Mouse (Mus musculus): Measurements from ENCODE around the gene Tas2r134. TPM values are rescaled to one million over a fixed set of nuclear protein-coding genes. Genes with fewer than 3 reads are reported as not detected.

Gene Tas2r134
- polyA plus RNA-seq, 2 experiments = not detected

- no peaks in the 10 kb centered on the region for H3K36me3 ChIP-seq (replicated peaks; ENCODE audit: control insufficient read depth, insufficient read depth, low read depth)
- no peak overlapping the region for H3K9ac ChIP-seq (replicated peaks)
- H3K9me3 ChIP-seq (ENCODE audit: control insufficient read depth, low read length) = no peaks in the 10 kb centered on the region
- no peaks in the 10 kb centered on the region for H3K4me1 ChIP-seq (replicated peaks; ENCODE audit: control insufficient read depth in 2 of 2, insufficient read depth in 2 of 2, low read length in 1 of 2)
- no peak overlapping the region for H3K27ac ChIP-seq
- no peak overlapping the region for H3K4me2 ChIP-seq (ENCODE audit: low read depth)
- DNase-seq (ENCODE audit: low read depth in 3 of 3, low spot score in 3 of 3) (no peak), ATAC-seq (ENCODE audit: insufficient read depth) (no peak)
- H3K4me3 ChIP-seq (ENCODE audit: insufficient read depth in 1 of 2, low read depth in 2 of 2, low read length in 2 of 2) = no peak overlapping the region
- no peaks in the 10 kb centered on the region for H3K27me3 ChIP-seq (ENCODE audit: control insufficient read depth, insufficient read depth, low read length)
- no peak for TF ChIP-seq EP300 (IDR thresholded peaks at IDR 0.05; ENCODE audit: low read depth)
- TF ChIP-seq CTCF (IDR thresholded peaks at IDR 0.05; ENCODE audit: low read depth) = no peak
- WGBS (ENCODE audit: insufficient replicate concordance) = 41% methylated on average over 8 of the region's 8 CpGs
Measured at GRCm38 (mm10) chr2:51600873-51601272, 26.4 kb upstream of the Tas2r134 start.

DNA sequence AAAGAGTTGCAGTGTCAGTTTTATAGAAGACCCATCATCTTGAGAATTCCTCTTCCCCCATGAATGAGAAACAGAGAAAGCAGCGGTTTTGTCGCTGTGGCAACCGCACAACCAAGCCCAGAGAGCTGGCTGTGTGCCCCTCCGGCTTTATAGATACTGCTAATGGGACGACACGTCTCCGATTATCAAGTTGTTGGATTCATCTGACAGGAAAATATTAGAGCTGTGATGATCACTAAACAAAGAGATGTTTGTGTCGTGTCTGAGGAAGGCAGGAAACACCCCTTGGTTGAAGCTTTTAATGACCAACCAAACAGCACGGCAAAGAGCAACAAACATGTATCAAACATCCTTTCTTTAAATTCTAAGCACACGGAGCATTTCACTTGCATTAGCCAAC is 17.0 kb upstream of the Tas2r134 start:
- TF ChIP-seq EP300 (IDR thresholded peaks at IDR 0.05; ENCODE audit: low read depth) = no peak
- no peak for TF ChIP-seq CTCF (IDR thresholded peaks at IDR 0.05; ENCODE audit: low read depth)
- Histone ChIP-seq H3K36me3 (replicated peaks; ENCODE audit: control insufficient read depth, insufficient read depth, low read depth) (no peaks in the 10 kb centered on the region), H3K9me3 (ENCODE audit: control insufficient read depth, low read length) (no peaks in the 10 kb centered on the region), H3K27me3 (ENCODE audit: control insufficient read depth, insufficient read depth, low read length) (no peaks in the 10 kb centered on the region), H3K4me3 (ENCODE audit: insufficient read depth in 1 of 2, low read depth in 2 of 2, low read length in 2 of 2) (no peak overlapping the region), H3K27ac (no peak overlapping the region), H3K4me1 (replicated peaks; ENCODE audit: control insufficient read depth in 2 of 2, insufficient read depth in 2 of 2, low read length in 1 of 2) (no peaks in the 10 kb centered on the region), H3K9ac (replicated peaks) (no peak overlapping the region), H3K4me2 (ENCODE audit: low read depth) (no peak overlapping the region)
- WGBS (ENCODE audit: insufficient replicate concordance) = 54% methylated on average over 10 of the region's 10 CpGs
- ATAC-seq (ENCODE audit: insufficient read depth) = no peak
- DNase-seq (ENCODE audit: low read depth in 3 of 3, low spot score in 3 of 3) = no peak

DNA sequence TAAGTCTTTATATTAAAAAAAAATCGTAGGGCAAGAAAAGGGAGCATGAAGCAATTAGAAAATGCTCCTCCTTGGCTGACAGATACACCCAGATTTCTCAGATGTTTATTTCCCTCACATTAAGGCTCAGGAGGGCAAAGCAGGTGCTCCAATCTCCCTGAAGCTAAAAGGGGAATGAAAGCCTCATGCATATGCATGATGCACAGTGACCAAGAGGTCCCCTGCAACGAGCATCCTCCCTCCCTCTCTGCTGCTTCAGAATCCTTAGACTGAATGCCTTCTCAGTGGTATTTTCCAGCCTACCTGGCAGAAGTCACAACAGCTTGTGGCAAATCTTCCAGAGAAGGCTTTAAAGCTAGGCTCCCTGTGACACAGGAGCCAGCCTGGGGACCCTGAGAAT is 16.4 kb upstream of the Tas2r134 start:
- 35% methylated on average over 2 of the region's 2 CpGs for WGBS (ENCODE audit: insufficient replicate concordance)
- ATAC-seq (ENCODE audit: insufficient read depth) (no peak), DNase-seq (ENCODE audit: low read depth in 3 of 3, low spot score in 3 of 3) (no peak)

GRCm38 (mm10) chr2:51613716-51614115 is 13.6 kb upstream of the Tas2r134 start:
- H3K9ac ChIP-seq (replicated peaks) = no peak overlapping the region
- H3K27me3 ChIP-seq (ENCODE audit: control insufficient read depth, insufficient read depth, low read length) = no peaks in the 10 kb centered on the region
- no peak overlapping the region for H3K27ac ChIP-seq
- ATAC-seq (ENCODE audit: insufficient read depth) (no peak), DNase-seq (ENCODE audit: low read depth in 3 of 3, low spot score in 3 of 3) (no peak)
- TF ChIP-seq CTCF (IDR thresholded peaks at IDR 0.05; ENCODE audit: low read depth) = no peak
- no peak for TF ChIP-seq EP300 (IDR thresholded peaks at IDR 0.05; ENCODE audit: low read depth)
- no peaks in the 10 kb centered on the region for H3K36me3 ChIP-seq (replicated peaks; ENCODE audit: control insufficient read depth, insufficient read depth, low read depth)
- no peak overlapping the region for H3K4me3 ChIP-seq (ENCODE audit: insufficient read depth in 1 of 2, low read depth in 2 of 2, low read length in 2 of 2)
- no peaks in the 10 kb centered on the region for H3K4me1 ChIP-seq (replicated peaks; ENCODE audit: control insufficient read depth in 2 of 2, insufficient read depth in 2 of 2, low read length in 1 of 2)
- no peaks in the 10 kb centered on the region for H3K9me3 ChIP-seq (ENCODE audit: control insufficient read depth, low read length)
- H3K4me2 ChIP-seq (ENCODE audit: low read depth) = no peak overlapping the region
- WGBS (ENCODE audit: insufficient replicate concordance) = 46% methylated on average over 4 of the region's 4 CpGs

More for the DNA sequence above, 16.4 kb upstream of the Tas2r134 start:
- Histone ChIP-seq H3K4me2 (ENCODE audit: low read depth) (no peak overlapping the region), H3K9ac (replicated peaks) (no peak overlapping the region), H3K36me3 (replicated peaks; ENCODE audit: control insufficient read depth, insufficient read depth, low read depth) (no peaks in the 10 kb centered on the region), H3K9me3 (ENCODE audit: control insufficient read depth, low read length) (no peaks in the 10 kb centered on the region), H3K4me1 (replicated peaks; ENCODE audit: control insufficient read depth in 2 of 2, insufficient read depth in 2 of 2, low read length in 1 of 2) (no peaks in the 10 kb centered on the region), H3K27ac (no peak overlapping the region), H3K27me3 (ENCODE audit: control insufficient read depth, insufficient read depth, low read length) (no peaks in the 10 kb centered on the region), H3K4me3 (ENCODE audit: insufficient read depth in 1 of 2, low read depth in 2 of 2, low read length in 2 of 2) (no peak overlapping the region)
- TF ChIP-seq CTCF (IDR thresholded peaks at IDR 0.05; ENCODE audit: low read depth) (no peak), EP300 (IDR thresholded peaks at IDR 0.05; ENCODE audit: low read depth) (no peak)

DNA sequence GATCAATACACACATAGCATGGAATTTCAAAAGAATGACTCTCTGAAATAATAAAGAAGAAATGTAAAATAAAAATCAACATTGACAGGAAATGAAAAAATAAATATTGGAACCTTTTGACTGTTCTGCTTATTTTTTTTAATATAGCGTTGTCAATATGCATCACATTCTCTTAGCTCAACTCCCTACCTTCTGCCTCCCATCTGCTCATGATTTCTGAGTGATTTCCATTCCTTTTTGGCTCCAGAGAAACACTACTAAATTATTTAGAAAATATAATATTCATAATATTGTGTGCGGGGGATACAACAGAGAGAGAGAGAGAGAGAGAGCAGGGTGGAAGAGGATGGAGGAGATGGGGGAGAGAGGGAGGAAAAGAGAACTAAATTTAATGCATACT is 5.4 kb upstream of the Tas2r134 start:
- H3K4me1 ChIP-seq (replicated peaks; ENCODE audit: control insufficient read depth in 2 of 2, insufficient read depth in 2 of 2, low read length in 1 of 2) = no peaks in the 10 kb centered on the region
- H3K27me3 ChIP-seq (ENCODE audit: control insufficient read depth, insufficient read depth, low read length) = no peaks in the 10 kb centered on the region
- ATAC-seq (ENCODE audit: insufficient read depth) = no peak
- no peak overlapping the region for H3K4me3 ChIP-seq (ENCODE audit: insufficient read depth in 1 of 2, low read depth in 2 of 2, low read length in 2 of 2)
- no peak for TF ChIP-seq EP300 (IDR thresholded peaks at IDR 0.05; ENCODE audit: low read depth)
- TF ChIP-seq CTCF (IDR thresholded peaks at IDR 0.05; ENCODE audit: low read depth) = no peak
- H3K9me3 ChIP-seq (ENCODE audit: control insufficient read depth, low read length) = no peaks in the 10 kb centered on the region
- WGBS (ENCODE audit: insufficient replicate concordance) = 73% methylated on average over 2 of the region's 2 CpGs
- H3K9ac ChIP-seq (replicated peaks) = no peak overlapping the region
- H3K36me3 ChIP-seq (replicated peaks; ENCODE audit: control insufficient read depth, insufficient read depth, low read depth) = no peaks in the 10 kb centered on the region
- DNase-seq (ENCODE audit: low read depth in 3 of 3, low spot score in 3 of 3) = no peak
- no peak overlapping the region for H3K4me2 ChIP-seq (ENCODE audit: low read depth)
- H3K27ac ChIP-seq = no peak overlapping the region

Data from liver, embryonic 14.5 days (tissue).